ENCODE assay signal across 43 mouse cellular contexts in genomic region chr5:98520118-98520517, GRCm38 (mm10). TPM values are rescaled to one million over a fixed set of nuclear protein-coding genes. Genes with fewer than 3 reads are reported as not detected.
"Had no signal": no experiment of that assay in that cellular context is flagged by ENCODE, and none has a peak within 500 bp of the region (broad histone marks: within the 10 kb centered on the region; RNA-seq: fewer than 3 reads in every experiment).

No protein-coding gene starts in this region.

- ATAC-seq: hindbrain, embryonic 16.5 days; hindbrain, postnatal 0 days; inflammation-experienced regulatory T-cells, adult 6 months; intestine, embryonic 15.5 days; intestine, embryonic 16.5 days; intestine, postnatal 0 days had no signal

- H3K27me3 ChIP-seq: heart, embryonic 12.5 days; heart, embryonic 13.5 days; heart, embryonic 15.5 days; hindbrain, embryonic 12.5 days; hindbrain, embryonic 13.5 days; hindbrain, embryonic 15.5 days; intestine, embryonic 15.5 days; kidney, embryonic 15.5 days had no signal

- H3K4me3 ChIP-seq: heart, embryonic 10.5 days; heart, embryonic 12.5 days; heart, embryonic 13.5 days; heart, embryonic 15.5 days; hindbrain, embryonic 10.5 days; hindbrain, embryonic 12.5 days; hindbrain, embryonic 13.5 days; hindbrain, embryonic 15.5 days; intestine, embryonic 15.5 days; kidney, embryonic 15.5 days; layer of hippocampus, adult 2 months had no signal

- H3K36me3 ChIP-seq: heart, embryonic 10.5 days; heart, embryonic 12.5 days; heart, embryonic 13.5 days; heart, embryonic 15.5 days; hindbrain, embryonic 10.5 days; hindbrain, embryonic 12.5 days; hindbrain, embryonic 13.5 days; hindbrain, embryonic 15.5 days; intestine, embryonic 15.5 days; kidney, embryonic 15.5 days had no signal

- H3K4me1 ChIP-seq: hindbrain, embryonic 10.5 days; hindbrain, embryonic 12.5 days; hindbrain, embryonic 13.5 days; hindbrain, embryonic 15.5 days; kidney, embryonic 15.5 days had no signal

- H3K9me3 ChIP-seq: heart, embryonic 10.5 days; heart, embryonic 12.5 days; heart, embryonic 13.5 days; heart, embryonic 15.5 days; hindbrain, embryonic 10.5 days; hindbrain, embryonic 12.5 days; hindbrain, embryonic 13.5 days; hindbrain, embryonic 15.5 days; intestine, embryonic 15.5 days; kidney, embryonic 15.5 days had no signal

- H3K27ac ChIP-seq: heart, embryonic 10.5 days; heart, embryonic 13.5 days; heart, embryonic 15.5 days; hindbrain, embryonic 10.5 days; hindbrain, embryonic 12.5 days; hindbrain, embryonic 13.5 days; hindbrain, embryonic 14.5 days; hindbrain, embryonic 15.5 days; hindbrain, postnatal 0 days; intestine, embryonic 15.5 days; kidney, embryonic 15.5 days; kidney, postnatal 0 days; layer of hippocampus, adult 2 months had no signal

- H3K9ac ChIP-seq: heart, embryonic 12.5 days; heart, embryonic 13.5 days; heart, embryonic 15.5 days; hindbrain, embryonic 12.5 days; hindbrain, embryonic 13.5 days; hindbrain, embryonic 14.5 days; hindbrain, embryonic 15.5 days; intestine, embryonic 15.5 days; kidney, embryonic 15.5 days had no signal

- DNase-seq: heart, postnatal 10 days; heart, postnatal 14 days; heart, postnatal 36 days; heart, postnatal 4 days; kidney, adult 11 months; kidney, adult 18-20 months; kidney, adult 2 months; kidney, adult 8-10 months; kidney, adult 9 months; kidney, postnatal 10 days; kidney, postnatal 14 days; kidney, postnatal 25 days; kidney, postnatal 36 days; kidney, postnatal 4 days; layer of hippocampus, adult 9-11 months; layer of hippocampus, postnatal 36 days had no signal

- H3K4me2 ChIP-seq: heart, embryonic 11.5 days; heart, embryonic 12.5 days; heart, embryonic 13.5 days; heart, embryonic 15.5 days; hindbrain, embryonic 12.5 days; hindbrain, embryonic 13.5 days; hindbrain, embryonic 14.5 days; hindbrain, embryonic 15.5 days; intestine, embryonic 15.5 days; kidney, embryonic 15.5 days had no signal

RNA-seq across cellular contexts. Expression of gene Gm11111, which starts 32.4 kb away (rescaled TPM):
- polyA plus RNA-seq: heart, embryonic 10.5 days; heart, embryonic 11.5 days; heart, embryonic 12.5 days; heart, embryonic 13.5 days; heart, embryonic 14.5 days; heart, embryonic 15.5 days; heart, embryonic 16.5 days; heart, postnatal 0 days; hindbrain, embryonic 10.5 days; hindbrain, embryonic 11.5 days; hindbrain, embryonic 12.5 days; hindbrain, embryonic 13.5 days; hindbrain, embryonic 14.5 days; hindbrain, embryonic 15.5 days; hindbrain, embryonic 16.5 days; hindbrain, postnatal 0 days; inflammation-experienced regulatory T-cells, adult 6 months; intestine, embryonic 14.5 days; intestine, embryonic 15.5 days; intestine, embryonic 16.5 days; intestine, postnatal 0 days; kidney, adult 2 months; kidney, embryonic 14.5 days; kidney, embryonic 15.5 days; kidney, embryonic 16.5 days; kidney, postnatal 0 days; large intestine, adult 2 months had no signal
